Mouse (Mus musculus) embryonic fibroblast, embryonic 13.5 days (primary cell): ENCODE data around the gene Sun3.

Experiments used
- CTCF ChIP-seq: IDR thresholded peaks from 2 replicates; pipeline ENCODE4 v1.5.1; 2011; ENCODE audit warnings: mild to moderate bottlenecking, control low read depth, low read length, moderate library complexity, borderline replicate concordance; ENCODE audit not compliant: insufficient read depth
- POLR2A ChIP-seq: IDR thresholded peaks from 2 replicates; pipeline ENCODE4 v1.6.1; 2011; ENCODE audit warnings: low read depth, mild to moderate bottlenecking, control low read depth, low read length, moderate library complexity

DNA sequence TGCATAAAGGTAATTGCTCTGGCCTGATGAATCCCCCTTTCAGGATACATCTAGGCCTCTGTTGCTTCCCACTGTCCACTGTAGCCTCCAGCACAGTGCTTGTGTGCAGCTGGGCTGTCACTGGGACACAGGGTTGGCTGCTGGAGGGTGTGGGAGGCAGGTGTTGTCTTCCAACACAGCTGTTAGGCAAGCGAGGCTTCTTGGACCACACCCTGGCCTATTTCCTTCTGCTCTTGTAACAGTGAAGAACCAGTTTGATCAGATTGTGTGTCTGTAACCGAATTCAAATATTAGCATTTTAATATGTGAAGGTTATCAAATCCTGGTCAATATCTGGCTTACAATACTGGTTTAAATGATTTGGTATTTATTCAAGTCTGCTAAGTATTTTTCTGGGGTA, 3.1 kb upstream of the Sun3 start:
- TF ChIP-seq POLR2A (no peak), CTCF (no peak)
